Mouse (Mus musculus) neural tube, embryonic 11.5 days (tissue): ENCODE measurements at regions not wholly inside any gene's neighbourhood (a gene's known extent, or its start where the extent isn't known, plus 50 kb on each side); places are given as distances from the start of the nearest gene placed in this dataset.
"Not testable (repeated sequence)": the region's sequence is repeated elsewhere in the genome, so short reads cannot be mapped to it uniquely, and the experiment has no call there.

Experiments
- ATAC-seq: fragments of 200-750 bp; cut with Nextera tagmentation; 2 replicates; pipeline ENCODE4 v1.8.0; 2017; ENCODE audit warnings: moderate number of reproducible peaks, mild to moderate bottlenecking, moderate TSS enrichment, moderate library complexity; ENCODE audit not compliant: insufficient read depth, low FRiP score, low TSS enrichment
- DNase-seq: peaks from one replicate; pipeline ENCODE4 v3.0.0-alpha.2; 2015; ENCODE audit warnings: low spot score
- H3K27ac ChIP-seq: fragments of 300-500 bp; sonication (generic); 2 replicates; pipeline ENCODE4 v1.5.1; 2014; ENCODE audit warnings: low read depth, mild to moderate bottlenecking, low read length
- H3K27me3 ChIP-seq: fragments of 300-500 bp; sonication (generic); 2 replicates; pipeline ENCODE4 v1.6.1; 2014; ENCODE audit warnings: mild to moderate bottlenecking, low read length, mixed read lengths; ENCODE audit not compliant: control insufficient read depth, insufficient read depth
- H3K36me3 ChIP-seq: fragments of 300-500 bp; sonication (generic); 2 replicates; pipeline ENCODE4 v1.6.1; 2014; ENCODE audit warnings: mild to moderate bottlenecking, low read length, moderate library complexity, mixed read lengths; ENCODE audit not compliant: control insufficient read depth, insufficient read depth
- H3K4me1 ChIP-seq: fragments of 300-500 bp; sonication (generic); 2 replicates; pipeline ENCODE4 v1.6.1; 2014; ENCODE audit warnings: low read length, mixed read lengths; ENCODE audit not compliant: control insufficient read depth, insufficient read depth
- H3K4me2 ChIP-seq: fragments of 300-500 bp; sonication (generic); 2 replicates; pipeline ENCODE4 v1.6.1; 2014; ENCODE audit warnings: low read depth, mild to moderate bottlenecking, moderate library complexity
- H3K4me3 ChIP-seq: fragments of 300-500 bp; sonication (generic); 2 replicates; pipeline ENCODE4 v1.5.1; 2014; ENCODE audit warnings: low read depth, low read length
- H3K9ac ChIP-seq: fragments of 300-500 bp; sonication (generic); 2 replicates; pipeline ENCODE4 v1.6.1; 2014; ENCODE audit warnings: mild to moderate bottlenecking, low read length
- H3K9me3 ChIP-seq: fragments of 300-500 bp; sonication (generic); 2 replicates; pipeline ENCODE4 v1.6.1; 2016; ENCODE audit warnings: low read length; ENCODE audit not compliant: control insufficient read depth
- WGBS: fragments of 180-500 bp; shearing (Covaris S2); extraction: QIAGEN DNeasy Blood & Tissue Kit; methylation state at CpG from one replicate; pipeline ENCODE4 v1.1.7; 2014; 5-methylcytosine and 5-hydroxymethylcytosine counted together

GRCm38 (mm10) chr17:84860835-84861234 lies 70.2 kb upstream of the Lrpprc start:
- Histone ChIP-seq H3K4me2 (no peak overlapping the region), H3K27me3 (no peaks in the 10 kb centered on the region), H3K4me1 (no peaks in the 10 kb centered on the region), H3K27ac (no peak overlapping the region), H3K9me3 (no peaks in the 10 kb centered on the region), H3K9ac (no peak overlapping the region), H3K36me3 (no peaks in the 10 kb centered on the region), H3K4me3 (no peak overlapping the region)
- 67% methylated on average over 4 of the region's 4 CpGs for WGBS
- no peak for ATAC-seq
- no peak for DNase-seq

DNA sequence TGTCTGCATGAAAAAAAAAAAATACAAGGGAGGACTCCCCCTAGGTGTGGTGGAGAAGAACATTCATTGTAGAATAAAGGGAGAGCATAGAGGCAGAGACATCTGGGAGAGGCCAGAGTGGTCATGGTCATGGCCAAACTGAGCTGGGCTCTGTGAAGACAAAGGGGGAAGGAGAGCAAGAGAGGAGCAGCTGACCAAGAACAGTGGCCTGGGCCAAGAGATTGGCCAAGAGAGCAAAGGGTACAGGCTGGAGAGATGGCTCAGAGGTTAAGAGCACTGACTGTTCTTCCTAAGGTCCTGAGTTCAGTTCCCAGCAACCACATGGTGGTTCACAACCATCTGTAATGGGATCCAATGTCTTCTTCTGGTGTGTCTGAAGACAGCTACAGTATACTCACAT lies 73.6 kb upstream of the Lrpprc start:
- not testable (repeated sequence) for DNase-seq, H3K4me2 ChIP-seq, H3K4me3 ChIP-seq, H3K9me3 ChIP-seq, H3K9ac ChIP-seq, H3K36me3 ChIP-seq, H3K27me3 ChIP-seq, H3K4me1 ChIP-seq, H3K27ac ChIP-seq, ATAC-seq

- H3K36me3 ChIP-seq, result no peaks in the 10 kb centered on the region
- H3K4me2 ChIP-seq, result no peak overlapping the region
- WGBS, result 75% methylated on average over 2 of the region's 2 CpGs
- H3K27me3 ChIP-seq, result no peaks in the 10 kb centered on the region
- DNase-seq, result no peak
- no peak overlapping the region for H3K27ac ChIP-seq
- no peak overlapping the region for H3K9ac ChIP-seq
- no peak overlapping the region for H3K4me3 ChIP-seq
- no peak for ATAC-seq
- no peaks in the 10 kb centered on the region for H3K4me1 ChIP-seq
- no peaks in the 10 kb centered on the region for H3K9me3 ChIP-seq
Measured at GRCm38 (mm10) chr17:84865158-84865557, 74.6 kb upstream of the Lrpprc start.

DNA sequence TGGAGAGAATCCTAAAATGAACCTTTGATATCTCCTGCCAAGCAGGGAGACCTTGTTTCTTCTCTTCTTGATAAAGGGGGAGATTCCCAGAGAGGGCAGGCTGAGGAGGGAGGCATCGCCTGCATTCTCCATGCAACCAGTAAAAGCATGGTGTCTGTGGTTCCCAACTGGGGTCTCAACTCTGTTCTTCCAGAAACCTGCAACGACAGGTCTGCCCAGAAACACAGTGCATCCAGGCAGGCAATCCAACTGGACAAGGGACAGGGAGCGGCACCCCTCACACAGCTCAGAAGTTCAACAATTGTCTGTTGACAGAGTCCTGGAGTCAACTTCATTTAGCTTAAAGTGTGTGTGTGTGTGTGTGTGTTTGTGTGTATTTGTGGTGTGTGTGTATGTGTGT lies 75.0 kb upstream of the Lrpprc start:
- ATAC-seq (no peak), DNase-seq (no peak)
- 80% methylated on average over 3 of the region's 3 CpGs for WGBS
- no peak overlapping the region for H3K9ac ChIP-seq
- no peak overlapping the region for H3K4me2 ChIP-seq
- H3K9me3 ChIP-seq, result no peaks in the 10 kb centered on the region
- H3K4me1 ChIP-seq, result no peaks in the 10 kb centered on the region
- no peak overlapping the region for H3K27ac ChIP-seq
- H3K4me3 ChIP-seq, result no peak overlapping the region
- H3K36me3 ChIP-seq, result no peaks in the 10 kb centered on the region
- no peaks in the 10 kb centered on the region for H3K27me3 ChIP-seq

- H3K9ac ChIP-seq, result no peak overlapping the region
- no peak for ATAC-seq
- no peak overlapping the region for H3K4me2 ChIP-seq
- WGBS, result 90% methylated on average over 3 of the region's 3 CpGs
- no peaks in the 10 kb centered on the region for H3K27me3 ChIP-seq
- H3K4me3 ChIP-seq, result no peak overlapping the region
- no peaks in the 10 kb centered on the region for H3K36me3 ChIP-seq
- no peaks in the 10 kb centered on the region for H3K9me3 ChIP-seq
- H3K27ac ChIP-seq, result no peak overlapping the region
- no peaks in the 10 kb centered on the region for H3K4me1 ChIP-seq
- no peak for DNase-seq
Measured at GRCm38 (mm10) chr17:84869074-84869722, 78.6 kb upstream of the Lrpprc start.

- ATAC-seq (no peak), DNase-seq (no peak)
- WGBS, result 89% methylated on average over 7 of the region's 7 CpGs
- Histone ChIP-seq H3K27ac (no peak overlapping the region), H3K4me1 (no peaks in the 10 kb centered on the region), H3K27me3 (no peaks in the 10 kb centered on the region), H3K4me2 (no peak overlapping the region), H3K36me3 (no peaks in the 10 kb centered on the region), H3K4me3 (no peak overlapping the region), H3K9me3 (no peaks in the 10 kb centered on the region), H3K9ac (no peak overlapping the region)
Measured at GRCm38 (mm10) chr17:84873554-84873953, 83.0 kb upstream of the Lrpprc start.

DNA sequence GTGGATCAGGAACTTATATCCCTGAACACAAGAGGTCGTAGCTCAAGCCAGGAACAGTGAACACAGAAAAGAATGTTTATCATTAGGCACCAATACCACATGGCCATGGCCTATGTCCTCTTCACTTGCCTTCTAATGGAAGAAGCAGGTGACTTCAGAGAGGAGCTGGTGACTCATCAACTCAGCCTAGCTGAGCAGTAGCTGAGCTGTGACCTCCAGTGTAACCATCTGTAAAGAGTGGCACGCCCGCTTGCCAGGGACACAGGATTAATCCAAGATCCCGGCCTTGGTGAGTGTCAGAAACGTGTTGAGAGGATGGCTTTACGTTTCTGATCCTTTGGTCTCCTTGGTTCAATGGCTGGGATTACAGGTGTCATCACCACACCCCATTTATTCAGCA lies 82.0 kb upstream of the Ppm1b start:
- no peak for DNase-seq
- no peak overlapping the region for H3K4me3 ChIP-seq
- H3K27me3 ChIP-seq, result no peaks in the 10 kb centered on the region
- no peaks in the 10 kb centered on the region for H3K9me3 ChIP-seq
- WGBS, result 77% methylated on average over 6 of the region's 6 CpGs
- no peak overlapping the region for H3K9ac ChIP-seq
- no peak overlapping the region for H3K27ac ChIP-seq
- H3K36me3 ChIP-seq, result no peaks in the 10 kb centered on the region
- ATAC-seq, result no peak
- H3K4me1 ChIP-seq, result no peaks in the 10 kb centered on the region
- H3K4me2 ChIP-seq, result no peak overlapping the region

DNA sequence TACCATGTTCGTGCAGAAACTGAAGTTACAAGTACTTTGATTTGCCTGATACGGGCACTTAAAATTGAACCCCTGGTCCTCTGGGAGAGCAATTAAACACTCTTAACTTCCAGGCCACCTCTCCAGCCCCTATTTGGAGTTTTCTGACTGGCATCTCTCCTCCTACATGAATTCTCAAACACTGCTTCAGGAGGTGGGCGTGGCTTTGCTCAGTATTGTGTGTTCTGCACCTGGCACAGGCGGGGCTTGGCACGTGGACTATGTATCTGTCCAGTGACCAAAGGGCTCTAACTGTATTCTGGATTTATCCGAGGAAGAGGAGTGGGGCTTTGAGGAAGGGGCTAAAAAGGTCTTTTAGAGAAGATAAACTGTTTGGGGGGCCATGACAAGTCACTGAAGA lies 81.5 kb upstream of the Ppm1b start:
- Histone ChIP-seq H3K9ac (no peak overlapping the region), H3K4me2 (no peak overlapping the region), H3K27me3 (no peaks in the 10 kb centered on the region), H3K27ac (no peak overlapping the region), H3K4me1 (no peaks in the 10 kb centered on the region), H3K4me3 (no peak overlapping the region), H3K9me3 (no peaks in the 10 kb centered on the region), H3K36me3 (no peaks in the 10 kb centered on the region)
- DNase-seq (no peak), ATAC-seq (no peak)
- 81% methylated on average over 6 of the region's 6 CpGs for WGBS

- whole genome bisulfite sequencing, result 83% methylated on average over 4 of the region's 4 CpGs
- Histone ChIP-seq H3K27ac (no peak overlapping the region), H3K9me3 (no peaks in the 10 kb centered on the region), H3K4me1 (no peaks in the 10 kb centered on the region), H3K4me3 (no peak overlapping the region), H3K4me2 (no peak overlapping the region), H3K36me3 (no peaks in the 10 kb centered on the region), H3K27me3 (no peaks in the 10 kb centered on the region), H3K9ac (no peak overlapping the region)
- DNase-seq, result no peak
- no peak for ATAC-seq
Measured at GRCm38 (mm10) chr17:84876037-84876436, 80.5 kb upstream of the Ppm1b start.
